8 mouse cellular contexts compared by ENCODE assay signal in the genomic region with DNA sequence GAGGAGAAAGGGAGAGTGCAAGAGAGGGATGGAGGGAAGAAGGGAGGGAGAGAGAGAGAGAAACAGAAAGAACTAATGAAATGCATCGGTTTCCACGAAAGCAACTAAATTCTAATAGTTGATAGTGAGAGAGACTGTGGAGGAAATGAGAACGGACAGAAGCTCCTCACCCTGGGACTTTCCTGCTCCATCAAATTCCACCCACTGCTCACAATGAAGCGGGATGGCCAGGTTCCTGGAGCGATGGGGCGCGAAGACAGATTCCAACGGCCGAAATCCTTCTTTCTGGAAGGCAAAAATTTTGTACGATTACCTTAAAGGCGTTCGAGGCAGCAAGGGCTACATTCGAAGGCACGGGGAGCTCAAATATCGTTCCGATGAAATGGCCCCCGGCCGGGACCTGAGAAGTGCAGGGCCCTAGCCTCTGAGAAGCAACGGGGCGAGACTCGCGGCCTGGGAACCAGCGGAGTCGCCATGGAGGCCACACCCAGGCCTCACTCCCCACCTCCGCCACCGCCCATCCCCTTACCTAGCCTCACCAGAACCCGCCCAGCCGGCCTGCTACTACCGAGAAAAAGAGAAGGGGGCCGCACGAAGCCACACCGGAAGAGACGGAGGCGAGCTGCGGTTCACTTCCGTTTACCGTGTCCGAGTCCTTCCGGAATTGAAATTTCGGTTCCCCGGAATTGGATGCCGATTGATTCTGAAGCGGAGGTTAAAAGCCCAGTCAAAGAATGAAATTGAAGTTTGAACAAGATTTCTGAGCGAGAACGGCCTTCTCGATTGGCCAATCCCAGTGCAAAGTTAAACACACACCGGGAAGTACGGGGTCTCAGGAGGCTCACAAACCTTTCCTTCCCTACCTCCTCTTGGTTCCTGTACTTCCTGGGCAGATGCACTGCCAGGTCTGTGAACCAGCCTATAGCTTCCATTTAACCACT. TPM values are rescaled to one million over a fixed set of nuclear protein-coding genes. Genes with fewer than 3 reads are reported as not detected.
A peak's percentile ranks its signal among the peaks of the same experiment; 100 is the strongest.
DNase-seq lines count a peak whose midpoint lies in the region; ATAC-seq lines count a peak whose summit lies in the region.

A gene (minus strand): TSS at position 786 of the 941 bp plus-strand sequence.

- peak within 1 kb of the TSS; percentile 73 for H3K4me2 ChIP-seq in kidney, embryonic 15.5 days

- peak within 1 kb of the TSS; percentile 84 for H3K9ac ChIP-seq in kidney, embryonic 15.5 days

- H3K4me3 ChIP-seq in heart, embryonic 10.5 days: peak within 1 kb of the TSS; percentile 86
- H3K4me3 ChIP-seq in kidney, embryonic 15.5 days (replicated peaks): peak within 1 kb of the TSS; percentile 84

- H3K36me3 ChIP-seq in heart, embryonic 10.5 days: peaks cover 28% of the 10 kb centered on the region
- H3K36me3 ChIP-seq in kidney, embryonic 15.5 days: peaks cover 30% of the 10 kb centered on the region

- under 1% methylated on average over 48 of the region's 48 CpGs for WGBS in heart, embryonic 10.5 days
- WGBS in kidney, embryonic 15.5 days: under 1% methylated on average over 48 of the region's 48 CpGs

- peak; percentile 82 to 83 for DNase-seq in B cell, adult 2 months
- DNase-seq in brain, adult 2 months (ENCODE audit: low read depth, low spot score): peak; percentile 92
- peak; percentile 94 for DNase-seq in heart, embryonic 10.5 days (ENCODE audit: low spot score)
- peak; percentile 87 for DNase-seq in liver
- DNase-seq in spleen, postnatal 4 days (ENCODE audit: low spot score in 2 of 2): peak; percentile 72 to 87

- 0 out of 2 replicates have a peak, but pooled peaks cover 3% of the 10 kb centered on the region for H3K27me3 ChIP-seq in heart, embryonic 10.5 days (ENCODE audit: insufficient read depth, poor library complexity, severe bottlenecking)
- H3K27me3 ChIP-seq in kidney, embryonic 15.5 days: 0 out of 2 replicates have a peak, but pooled peaks cover 5% of the 10 kb centered on the region

- H3K4me1 ChIP-seq in heart, embryonic 10.5 days: peaks cover 12% of the 10 kb centered on the region
- H3K4me1 ChIP-seq in kidney, embryonic 15.5 days: peaks cover 16% of the 10 kb centered on the region

- H3K9me3 ChIP-seq in heart, embryonic 10.5 days: no peaks in the 10 kb centered on the region
- no peaks in the 10 kb centered on the region for H3K9me3 ChIP-seq in kidney, embryonic 15.5 days (replicated peaks)

- H3K27ac ChIP-seq in heart, embryonic 10.5 days: peak within 1 kb of the TSS; percentile 91
- peak within 1 kb of the TSS; percentile 95 for H3K27ac ChIP-seq in kidney, embryonic 15.5 days

- ATAC-seq in erythroblast, adult 5-6 weeks (replicated peaks; ENCODE audit: low FRiP score, poor library complexity, severe bottlenecking): peak; percentile 97
- ATAC-seq in kidney, embryonic 15.5 days (replicated peaks; ENCODE audit: low FRiP score): peak; percentile 96
- ATAC-seq in monocyte, adult 5-6 weeks (replicated peaks; ENCODE audit: insufficient number of reproducible peaks, low FRiP score, low TSS enrichment, poor library complexity, severe bottlenecking): peak; percentile 83

RNA-seq across cellular contexts. Expression of the gene that starts here (rescaled TPM):
- 5.0 TPM in 2 replicates for total RNA-seq in erythroblast, adult 5-6 weeks (2015; ENCODE audit: low replicate concordance)
- 3.1 and 17.9 TPM in 2 replicates for total RNA-seq in erythroblast, adult 5-6 weeks (2017; ENCODE audit: low replicate concordance)
- polyA plus RNA-seq in heart, embryonic 10.5 days (2016; fragmentation: Nextera tagmentation; extraction: Ambion mirVana): 15.5 and 16.9 TPM in 2 replicates
- 17.8 and 21.9 TPM in 2 replicates for polyA plus RNA-seq in kidney, embryonic 15.5 days (2015; fragmentation: Nextera tagmentation; extraction: Ambion mirVana)
- total RNA-seq in monocyte, adult 5-6 weeks (2017): 27.5 to 45.4 TPM (median 31.6 TPM) in 3 replicates

Comparison
In these comparisons a context has a peak if more than half of its experiments do, and no peak if none do; other contexts are left out.
1. Peak in every context shown above with its lines: DNase-seq, ATAC-seq, H3K4me3 ChIP-seq and H3K27ac ChIP-seq.